Mouse (Mus musculus): ENCODE results near the gene Fam53b. TPM values are rescaled to one million over a fixed set of nuclear protein-coding genes. Genes with fewer than 3 reads are reported as not detected.

The Fam53b gene
- total and polyA plus RNA-seq, 3 experiments: 15.6 to 30.9 (median 22.1) TPM

GRCm38 (mm10) chr7:132712044-132712708 is 101.5 kb downstream of the Fam53b start:
- dilution Hi-C loops (cut with MboI; ENCODE audit: extremely low pct_ligation_motif_present, extremely low pct_unique_long_range_greater_than_20kb, low sequenced_read_pairs) (no loop called here), in situ Hi-C loops (cut with MboI; ENCODE audit: low pct_ligation_motif_present, low pct_unique_long_range_greater_than_20kb, low sequenced_read_pairs) (no loop called here)
- no peak overlapping the region for H3K4me3 ChIP-seq (replicated peaks in 1 of 3; ENCODE audit: low read depth in 2 of 3, low read length in 2 of 3, poor library complexity in 1 of 3)
- H3K4me1 ChIP-seq (ENCODE audit: control insufficient read depth in 1 of 2, insufficient read depth in 2 of 2): peaks cover 0 to 35% of the 10 kb centered on the region in 2 experiments; a peak in 2 of 4 replicates
- no peaks in the 10 kb centered on the region for H3K9me3 ChIP-seq (replicated peaks; ENCODE audit: low read length)
- no peak overlapping the region for H3K9ac ChIP-seq (ENCODE audit: insufficient read depth, low read depth)
- no peaks in the 10 kb centered on the region for H3K79me2 ChIP-seq (replicated peaks; ENCODE audit: control insufficient read depth, extremely low read depth, insufficient read depth, poor library complexity, severe bottlenecking)
- H3K27me3 ChIP-seq (replicated peaks): no peaks in the 10 kb centered on the region
- no peak for DNase-seq (ENCODE audit: extremely low read depth)
- peaks cover 35 to 60% of the 10 kb centered on the region in 2 experiments for H3K36me3 ChIP-seq (replicated peaks in 1 of 2; ENCODE audit: control insufficient read depth in 1 of 2, insufficient read depth in 1 of 2, low read length in 1 of 2)
- no peak overlapping the region for H3K4me2 ChIP-seq (ENCODE audit: insufficient read depth, low read depth, poor library complexity, severe bottlenecking)
- TF ChIP-seq ZKSCAN1 (IDR thresholded peaks at IDR 0.05; ENCODE audit: borderline replicate concordance, low read depth, low read length) (no peak), CHD2 (IDR thresholded peaks at IDR 0.05; ENCODE audit: low read length) (0 out of 2 replicates have a peak, but pooled peaks have one; percentile 13), MYC (IDR thresholded peaks at IDR 0.05; ENCODE audit: low read depth, low read length) (no peak), CHD1 (IDR thresholded peaks at IDR 0.05; ENCODE audit: low read depth, low read length) (no peak), NRF1 (IDR thresholded peaks at IDR 0.05; ENCODE audit: low read depth, low read length) (no peak), POLR2AphosphoS2 (IDR thresholded peaks at IDR 0.05; ENCODE audit: low read depth, low read length) (no peak), ZNF384 (IDR thresholded peaks at IDR 0.05; ENCODE audit: low read depth, low read length) (no peak)
- H3K27ac ChIP-seq (ENCODE audit: insufficient read depth, low read depth): no peak overlapping the region

GRCm38 (mm10) chr7:132711579-132711978 is 102.1 kb downstream of the Fam53b start:
- no peak overlapping the region for H3K4me2 ChIP-seq (ENCODE audit: insufficient read depth, low read depth, poor library complexity, severe bottlenecking)
- H3K4me1 ChIP-seq (ENCODE audit: control insufficient read depth in 1 of 2, insufficient read depth in 2 of 2): peaks cover 0 to 31% of the 10 kb centered on the region in 2 experiments; a peak in 2 of 4 replicates
- no peak for DNase-seq (ENCODE audit: extremely low read depth)
- H3K4me3 ChIP-seq (replicated peaks in 1 of 3; ENCODE audit: low read depth in 2 of 3, low read length in 2 of 3, poor library complexity in 1 of 3): no peak overlapping the region
- H3K27me3 ChIP-seq (replicated peaks): no peaks in the 10 kb centered on the region
- no peaks in the 10 kb centered on the region for H3K9me3 ChIP-seq (replicated peaks; ENCODE audit: low read length)
- dilution Hi-C loops (cut with MboI; ENCODE audit: extremely low pct_ligation_motif_present, extremely low pct_unique_long_range_greater_than_20kb, low sequenced_read_pairs) (no loop called here), in situ Hi-C loops (cut with MboI; ENCODE audit: low pct_ligation_motif_present, low pct_unique_long_range_greater_than_20kb, low sequenced_read_pairs) (no loop called here)
- H3K9ac ChIP-seq (ENCODE audit: insufficient read depth, low read depth): no peak overlapping the region
- no peaks in the 10 kb centered on the region for H3K79me2 ChIP-seq (replicated peaks; ENCODE audit: control insufficient read depth, extremely low read depth, insufficient read depth, poor library complexity, severe bottlenecking)
- H3K36me3 ChIP-seq (replicated peaks in 1 of 2; ENCODE audit: control insufficient read depth in 1 of 2, insufficient read depth in 1 of 2, low read length in 1 of 2): peaks cover 35 to 57% of the 10 kb centered on the region in 2 experiments
- H3K27ac ChIP-seq (ENCODE audit: insufficient read depth, low read depth): no peak overlapping the region
- no peak for TF ChIP-seq JUN (IDR thresholded peaks at IDR 0.05; ENCODE audit: insufficient read depth, low read depth, low read length)
- no peak for TF ChIP-seq TCF12 (IDR thresholded peaks at IDR 0.05; ENCODE audit: low read depth, low read length)
- TF ChIP-seq ZMIZ1 (IDR thresholded peaks at IDR 0.05; ENCODE audit: low read depth, low read length): no peak
- TF ChIP-seq ZKSCAN1 (IDR thresholded peaks at IDR 0.05; ENCODE audit: borderline replicate concordance, low read depth, low read length): no peak
- no peak for TF ChIP-seq JUND (conservative IDR thresholded peaks at IDR 0.05; ENCODE audit: low read depth, low read length)
- TF ChIP-seq POLR2AphosphoS2 (IDR thresholded peaks at IDR 0.05; ENCODE audit: low read depth, low read length): no peak
- no peak for TF ChIP-seq MYC (IDR thresholded peaks at IDR 0.05; ENCODE audit: low read depth, low read length)
- no peak for TF ChIP-seq ETS1 (conservative IDR thresholded peaks at IDR 0.05; ENCODE audit: low read depth, low read length)

Measured in CH12.LX (cell line).